Mouse (Mus musculus): ENCODE results near the gene Bend7. TPM values are rescaled to one million over a fixed set of nuclear protein-coding genes. Genes with fewer than 3 reads are reported as not detected.
A peak's percentile ranks its signal among the peaks of the same experiment; 100 is the strongest.

Bend7 gene
- total and polyA plus RNA-seq, 3 experiments, result not detected

DNA sequence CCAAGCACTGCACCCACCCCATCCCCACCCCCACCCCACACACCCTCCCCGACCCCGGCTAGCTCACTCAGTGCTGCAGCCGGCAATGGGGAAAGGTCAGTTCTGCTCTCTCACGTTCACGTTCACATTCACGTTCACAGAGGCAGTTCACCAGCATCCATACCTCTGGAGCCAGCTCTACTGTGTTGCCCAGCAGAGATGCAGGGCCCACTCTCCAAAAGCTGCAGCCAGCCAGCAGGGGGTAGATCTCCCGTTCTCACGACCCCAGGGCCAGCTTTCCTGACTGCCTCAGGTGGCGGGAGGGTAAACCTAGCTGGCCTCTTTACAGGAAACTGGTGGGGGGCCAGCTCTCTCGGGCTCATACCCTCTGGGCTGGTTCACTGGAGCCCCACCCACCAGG lies 100.0 kb downstream of the Bend7 start:
- Histone ChIP-seq H3K79me2 (replicated peaks; ENCODE audit: control insufficient read depth, extremely low read depth, insufficient read depth, poor library complexity, severe bottlenecking) (no peaks in the 10 kb centered on the region), H3K4me2 (ENCODE audit: insufficient read depth, low read depth, poor library complexity, severe bottlenecking) (no peak overlapping the region), H3K9ac (ENCODE audit: insufficient read depth, low read depth) (no peak overlapping the region), H3K9me3 (replicated peaks; ENCODE audit: low read length) (peaks cover 2% of the 10 kb centered on the region), H3K4me3 (replicated peaks in 1 of 3; ENCODE audit: low read depth in 2 of 3, low read length in 2 of 3, poor library complexity in 1 of 3) (no peak overlapping the region), H3K27ac (ENCODE audit: insufficient read depth, low read depth) (no peak overlapping the region), H3K27me3 (replicated peaks) (no peaks in the 10 kb centered on the region), H3K4me1 (ENCODE audit: control insufficient read depth in 1 of 2, insufficient read depth in 2 of 2) (peaks cover 10 to 25% of the 10 kb centered on the region in 2 experiments; a peak in 3 of 4 replicates), H3K36me3 (replicated peaks in 1 of 2; ENCODE audit: control insufficient read depth in 1 of 2, insufficient read depth in 1 of 2, low read length in 1 of 2) (no peaks in the 10 kb centered on the region)
- no peak for DNase-seq (ENCODE audit: extremely low read depth)
- TF ChIP-seq NELFE (IDR thresholded peaks at IDR 0.05; ENCODE audit: low read depth, low read length) (no peak), ZC3H11A (IDR thresholded peaks at IDR 0.05; ENCODE audit: low read depth, low read length) (no peak), CHD1 (IDR thresholded peaks at IDR 0.05; ENCODE audit: low read depth, low read length) (no peak), ETS1 (conservative IDR thresholded peaks at IDR 0.05; ENCODE audit: low read depth, low read length) (no peak), NRF1 (IDR thresholded peaks at IDR 0.05; ENCODE audit: low read depth, low read length) (no peak), UBTF (IDR thresholded peaks at IDR 0.05; ENCODE audit: low read depth, low read length) (no peak), PAX5 (IDR thresholded peaks at IDR 0.05; ENCODE audit: low read length) (no peak), MXI1 (IDR thresholded peaks at IDR 0.05; ENCODE audit: low read depth, low read length) (no peak)
- in situ Hi-C loops (cut with MboI; ENCODE audit: low pct_ligation_motif_present, low pct_unique_long_range_greater_than_20kb, low sequenced_read_pairs) (no loop called here), dilution Hi-C loops (cut with MboI; ENCODE audit: extremely low pct_ligation_motif_present, extremely low pct_unique_long_range_greater_than_20kb, low sequenced_read_pairs) (no loop called here)

DNA sequence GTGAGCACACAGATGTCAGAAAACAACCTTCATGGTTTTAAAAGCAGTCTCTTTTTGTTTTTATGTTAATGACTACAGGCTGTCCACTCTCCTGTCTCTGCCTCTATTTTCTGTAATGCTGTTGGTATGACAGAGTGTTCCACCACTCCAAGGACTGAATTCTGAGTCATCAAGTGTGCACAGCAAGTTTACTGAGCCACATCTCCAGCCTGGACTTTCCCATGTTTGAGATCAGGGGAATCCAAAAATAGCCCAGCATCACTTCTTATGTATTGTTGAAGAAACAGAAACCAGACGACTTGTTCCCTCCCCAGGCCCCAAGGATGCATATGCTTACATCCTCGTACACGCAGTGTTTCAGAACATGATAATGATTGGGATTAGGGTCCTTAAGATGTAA lies 102.6 kb downstream of the Bend7 start:
- in situ Hi-C loops (cut with MboI; ENCODE audit: low pct_ligation_motif_present, low pct_unique_long_range_greater_than_20kb, low sequenced_read_pairs), result no loop called here
- no peak overlapping the region for H3K9ac ChIP-seq (ENCODE audit: insufficient read depth, low read depth)
- peak overlapping the region; percentile 52; the same call in 1 of the 2 replicates for H3K4me2 ChIP-seq (ENCODE audit: insufficient read depth, low read depth, poor library complexity, severe bottlenecking)
- H3K27me3 ChIP-seq (replicated peaks), result no peaks in the 10 kb centered on the region
- peak; percentile 74 for DNase-seq (ENCODE audit: extremely low read depth)
- peaks cover 10 to 25% of the 10 kb centered on the region in 2 experiments; a peak in 3 of 4 replicates for H3K4me1 ChIP-seq (ENCODE audit: control insufficient read depth in 1 of 2, insufficient read depth in 2 of 2)
- no peak for TF ChIP-seq CTCF (conservative IDR thresholded peaks at IDR 0.05 in 1 of 2, IDR thresholded peaks at IDR 0.05 in 1 of 2; ENCODE audit: low read depth in 2 of 2, low read length in 2 of 2)
- TF ChIP-seq ETS1 (conservative IDR thresholded peaks at IDR 0.05; ENCODE audit: low read depth, low read length), result peak; percentile 55
- no peak for TF ChIP-seq RCOR1 (conservative IDR thresholded peaks at IDR 0.05; ENCODE audit: low read depth, low read length)
- no peak for TF ChIP-seq MAFK (IDR thresholded peaks at IDR 0.05; ENCODE audit: insufficient replicate concordance, low read length)
- no peak for TF ChIP-seq NELFE (IDR thresholded peaks at IDR 0.05; ENCODE audit: low read depth, low read length)
- TF ChIP-seq NRF1 (IDR thresholded peaks at IDR 0.05; ENCODE audit: low read depth, low read length), result no peak
- TF ChIP-seq JUND (conservative IDR thresholded peaks at IDR 0.05; ENCODE audit: low read depth, low read length), result no peak
- peak; percentile 72 for TF ChIP-seq BHLHE40 (IDR thresholded peaks at IDR 0.05; ENCODE audit: low read depth, low read length)
- TF ChIP-seq MEF2A (IDR thresholded peaks at IDR 0.05; ENCODE audit: borderline replicate concordance, low read depth, low read length), result peak; percentile 91
- TF ChIP-seq SMC3 (IDR thresholded peaks at IDR 0.05; ENCODE audit: low read depth, low read length), result no peak
- no peaks in the 10 kb centered on the region for H3K79me2 ChIP-seq (replicated peaks; ENCODE audit: control insufficient read depth, extremely low read depth, insufficient read depth, poor library complexity, severe bottlenecking)
- H3K27ac ChIP-seq (ENCODE audit: insufficient read depth, low read depth), result no peak overlapping the region
- no peaks in the 10 kb centered on the region for H3K36me3 ChIP-seq (replicated peaks in 1 of 2; ENCODE audit: control insufficient read depth in 1 of 2, insufficient read depth in 1 of 2, low read length in 1 of 2)
- H3K9me3 ChIP-seq (replicated peaks; ENCODE audit: low read length), result peaks cover 2% of the 10 kb centered on the region
- no peak overlapping the region for H3K4me3 ChIP-seq (replicated peaks in 1 of 3; ENCODE audit: low read depth in 2 of 3, low read length in 2 of 3, poor library complexity in 1 of 3)
- dilution Hi-C loops (cut with MboI; ENCODE audit: extremely low pct_ligation_motif_present, extremely low pct_unique_long_range_greater_than_20kb, low sequenced_read_pairs), result no loop called here
